Mouse (Mus musculus) G1E (cell line): Measurements from ENCODE around the gene Olfr1377. TPM values are rescaled to one million over a fixed set of nuclear protein-coding genes. Genes with fewer than 3 reads are reported as not detected.

ENCODE experiments used
- ATAC-seq: 2 replicates; pipeline ENCODE4 v1.8.0; 2016; ENCODE audit warnings: mild to moderate bottlenecking; ENCODE audit not compliant: insufficient number of reproducible peaks, poor library complexity, low FRiP score, severe bottlenecking; ENCODE audit errors: extremely low read depth
- DNase-seq: peaks from one replicate; pipeline ENCODE4 v3.0.0; 2012; ENCODE audit warnings: low spot score
- H3K27me3 ChIP-seq: 2 replicates; pipeline ENCODE4 v1.6.1; 2012; ENCODE audit warnings: mild to moderate bottlenecking, low read length, inconsistent platforms; ENCODE audit not compliant: insufficient read depth
- H3K36me3 ChIP-seq: replicated peaks from 2 replicates; pipeline ENCODE3; 2012; ENCODE audit warnings: mild to moderate bottlenecking, inconsistent platforms
- H3K4me1 ChIP-seq: 2 replicates; pipeline ENCODE4 v1.6.1; 2012; ENCODE audit warnings: low read depth, low read length, inconsistent platforms, mixed read lengths; ENCODE audit not compliant: insufficient read depth
- H3K4me3 ChIP-seq: 2 replicates; pipeline ENCODE4 v1.5.1; 2012; ENCODE audit warnings: low read depth, mild to moderate bottlenecking, inconsistent platforms, low read length, moderate library complexity, mixed read lengths
- H3K9me3 ChIP-seq: replicated peaks from 2 replicates; pipeline ENCODE4 v1.6.1; 2012; ENCODE audit warnings: inconsistent platforms
- GATA2 ChIP-seq: IDR thresholded peaks from 2 replicates; pipeline ENCODE4 v1.6.1; 2012; ENCODE audit warnings: low read depth, low read length, inconsistent platforms, borderline replicate concordance
- TAL1 ChIP-seq: conservative IDR thresholded peaks from 2 replicates; pipeline ENCODE4 v1.6.1; 2012; ENCODE audit warnings: low read depth, low read length, inconsistent platforms, mixed read lengths
- polyA plus RNA-seq: library from polyadenylated mRNA; stranded (reverse); fragments of >175 nt; gene quantifications from 2 replicates; pipeline ENCODE4 v1.2.3, GENCODE M21; 2012
- total RNA-seq, 2 experiments: library from RNA; stranded (forward) in 1 of 2; stranded (reverse) in 1 of 2; fragments of 200-1000 nt in 1 of 2; fragments of >200 nt in 1 of 2; fragmentation: Nextera tagmentation in 1 of 2; gene quantifications; 2 replicates each; pipeline ENCODE4 v1.2.3; 2014 to 2017

The Olfr1377 gene
- total and polyA plus RNA-seq, 3 experiments, result 0.38 TPM; not detected in 2

DNA sequence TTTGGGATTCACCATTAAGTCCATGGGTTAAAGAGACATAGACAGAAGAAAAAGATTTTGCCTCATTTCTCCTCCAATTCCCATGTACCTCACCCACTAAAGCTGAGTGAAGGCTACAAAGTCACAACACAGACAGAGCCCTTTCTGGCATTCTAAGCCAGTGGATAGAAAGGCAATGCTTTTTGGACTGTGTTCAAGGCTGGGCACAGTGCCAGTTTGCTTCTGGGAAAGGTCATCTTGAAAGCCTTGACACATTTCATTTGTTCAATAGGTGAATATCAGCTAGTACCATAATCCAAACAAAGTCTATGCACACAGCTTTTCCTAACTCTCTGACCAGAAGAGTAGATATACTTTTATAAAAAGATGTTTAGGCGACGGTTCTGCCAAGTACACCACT, 54.2 kb downstream of the Olfr1377 start:
- Histone ChIP-seq H3K27me3 (no peaks in the 10 kb centered on the region), H3K9me3 (peaks cover 19% of the 10 kb centered on the region), H3K4me3 (no peak overlapping the region), H3K4me1 (no peaks in the 10 kb centered on the region), H3K36me3 (no peaks in the 10 kb centered on the region)
- no peak for DNase-seq
- no peak for TF ChIP-seq TAL1
- TF ChIP-seq GATA2, result no peak
- no peak for ATAC-seq

Other genes with a start within 250 kb of the Olfr1377 start
- gene Zfp354c, start 154.2 kb upstream of the Olfr1377 start, total RNA-seq (2014; fragmentation: Nextera tagmentation), result not detected in 2 replicates
- gene Zfp354c, start 154.2 kb upstream of the Olfr1377 start, total RNA-seq (2017), result under 0.01 and 0.12 TPM in 2 replicates
- gene Zfp354c, start 154.2 kb upstream of the Olfr1377 start, polyA plus RNA-seq, result not detected in 2 replicates
- not detected in 2 replicates for gene Zfp879, start 140.4 kb upstream of the Olfr1377 start, total RNA-seq (2014; fragmentation: Nextera tagmentation)
- 0.05 TPM in 1 of 2 replicates, not detected in the other for gene Zfp879, start 140.4 kb upstream of the Olfr1377 start, total RNA-seq (2017)
- not detected in 2 replicates for gene Zfp879, start 140.4 kb upstream of the Olfr1377 start, polyA plus RNA-seq
- not detected in 2 replicates for gene Grm6, start 131.3 kb upstream of the Olfr1377 start, total RNA-seq (2014; fragmentation: Nextera tagmentation)
- 0.05 TPM in 1 of 2 replicates, not detected in the other for gene Grm6, start 131.3 kb upstream of the Olfr1377 start, total RNA-seq (2017)
- 0.01 TPM in 1 of 2 replicates, not detected in the other for gene Grm6, start 131.3 kb upstream of the Olfr1377 start, polyA plus RNA-seq
- not detected in 2 replicates for gene Zfp454, start 94.3 kb upstream of the Olfr1377 start, total RNA-seq (2014; fragmentation: Nextera tagmentation)
- gene Zfp454, start 94.3 kb upstream of the Olfr1377 start, total RNA-seq (2017), result 0.11 TPM in 1 of 2 replicates, not detected in the other
- gene Zfp454, start 94.3 kb upstream of the Olfr1377 start, polyA plus RNA-seq, result not detected in 2 replicates
- gene Zfp2, start 65.8 kb upstream of the Olfr1377 start, total RNA-seq (2014; fragmentation: Nextera tagmentation), result not detected in 2 replicates
- not detected in 2 replicates for gene Zfp2, start 65.8 kb upstream of the Olfr1377 start, total RNA-seq (2017)
- not detected in 2 replicates for gene Zfp2, start 65.8 kb upstream of the Olfr1377 start, polyA plus RNA-seq
- gene Zfp354b, start 50.3 kb upstream of the Olfr1377 start, total RNA-seq (2014; fragmentation: Nextera tagmentation), result not detected in 2 replicates
- 0.11 and 0.12 TPM in 2 replicates for gene Zfp354b, start 50.3 kb upstream of the Olfr1377 start, total RNA-seq (2017)
- not detected in 2 replicates for gene Zfp354b, start 50.3 kb upstream of the Olfr1377 start, polyA plus RNA-seq
- gene 4933414I15Rik, start 38.2 kb upstream of the Olfr1377 start, total RNA-seq (2014; fragmentation: Nextera tagmentation), result not detected in 2 replicates
- gene 4933414I15Rik, start 38.2 kb upstream of the Olfr1377 start, total RNA-seq (2017), result 0.06 TPM in 1 of 2 replicates, not detected in the other
- gene 4933414I15Rik, start 38.2 kb upstream of the Olfr1377 start, polyA plus RNA-seq, result not detected in 2 replicates
- gene Prop1, start 28.2 kb upstream of the Olfr1377 start, total RNA-seq (2014; fragmentation: Nextera tagmentation), result not detected in 2 replicates
- gene Prop1, start 28.2 kb upstream of the Olfr1377 start, total RNA-seq (2017), result not detected in 2 replicates
- not detected in 2 replicates for gene Prop1, start 28.2 kb upstream of the Olfr1377 start, polyA plus RNA-seq
- gene Olfr1378, start 15.4 kb upstream of the Olfr1377 start, total RNA-seq (2014; fragmentation: Nextera tagmentation), result not detected in 2 replicates
- gene Olfr1378, start 15.4 kb upstream of the Olfr1377 start, total RNA-seq (2017), result 0.06 and 0.16 TPM in 2 replicates
- not detected in 2 replicates for gene Olfr1378, start 15.4 kb upstream of the Olfr1377 start, polyA plus RNA-seq
- gene Olfr51, start 21.6 kb downstream of the Olfr1377 start, total RNA-seq (2014; fragmentation: Nextera tagmentation), result not detected in 2 replicates
- 0.11 TPM in 1 of 2 replicates, not detected in the other for gene Olfr51, start 21.6 kb downstream of the Olfr1377 start, total RNA-seq (2017)
- not detected in 2 replicates for gene Olfr51, start 21.6 kb downstream of the Olfr1377 start, polyA plus RNA-seq
- gene Olfr54, start 32.3 kb downstream of the Olfr1377 start, total RNA-seq (2014; fragmentation: Nextera tagmentation), result not detected in 2 replicates
- 0.05 and 0.06 TPM in 2 replicates for gene Olfr54, start 32.3 kb downstream of the Olfr1377 start, total RNA-seq (2017)
- not detected in 2 replicates for gene Olfr54, start 32.3 kb downstream of the Olfr1377 start, polyA plus RNA-seq
- not detected in 2 replicates for gene Olfr1375, start 66.1 kb downstream of the Olfr1377 start, total RNA-seq (2014; fragmentation: Nextera tagmentation)
- gene Olfr1375, start 66.1 kb downstream of the Olfr1377 start, total RNA-seq (2017), result not detected in 2 replicates
- gene Olfr1375, start 66.1 kb downstream of the Olfr1377 start, polyA plus RNA-seq, result not detected in 2 replicates
- not detected in 2 replicates for gene Zfp354a, start 77.3 kb downstream of the Olfr1377 start, total RNA-seq (2014; fragmentation: Nextera tagmentation)
- 0.23 TPM in 1 of 2 replicates, not detected in the other for gene Zfp354a, start 77.3 kb downstream of the Olfr1377 start, total RNA-seq (2017)
- gene Zfp354a, start 77.3 kb downstream of the Olfr1377 start, polyA plus RNA-seq, result not detected in 2 replicates
- not detected in 2 replicates for gene Gm12569, start 238.5 kb downstream of the Olfr1377 start, total RNA-seq (2014; fragmentation: Nextera tagmentation)
- gene Gm12569, start 238.5 kb downstream of the Olfr1377 start, total RNA-seq (2017), result not detected in 2 replicates
- not detected in 2 replicates for gene Gm12569, start 238.5 kb downstream of the Olfr1377 start, polyA plus RNA-seq